Mouse (Mus musculus) ES-E14 (cell line): ENCODE results near the gene Cnpy1. TPM values are rescaled to one million over a fixed set of nuclear protein-coding genes. Genes with fewer than 3 reads are reported as not detected.

Experiments
- DNase-seq: peaks from one replicate; pipeline ENCODE4 v3.0.0-alpha.2; 2013; ENCODE audit warnings: low read depth, low spot score
- H3K27ac ChIP-seq: 2 replicates; pipeline ENCODE4 v1.5.1; 2012; ENCODE audit warnings: low read depth, mild to moderate bottlenecking, low read length, moderate library complexity, mixed read lengths; ENCODE audit not compliant: poor library complexity, insufficient read depth, severe bottlenecking
- H3K36me3 ChIP-seq: 2 replicates; pipeline ENCODE4 v1.6.1; 2012; ENCODE audit warnings: mild to moderate bottlenecking, low read length, moderate library complexity, mixed read lengths; ENCODE audit not compliant: control insufficient read depth, poor library complexity, insufficient read depth, severe bottlenecking
- H3K4me1 ChIP-seq, 2 experiments: fragments of 150-350 bp in 1 of 2; sonication (generic) in 1 of 2; 2 replicates each; pipeline ENCODE4 v1.6.1; 2012; ENCODE audit warnings: low read length in 2 of 2, mild to moderate bottlenecking in 1 of 2, mixed read lengths in 1 of 2; ENCODE audit not compliant: control insufficient read depth in 2 of 2, insufficient read depth in 2 of 2, poor library complexity in 1 of 2
- H3K4me3 ChIP-seq, 2 experiments: fragments of 150-350 bp in 1 of 2; sonication (generic) in 1 of 2; 2 replicates each; pipeline ENCODE4 v1.5.1; 2012; ENCODE audit warnings: low read length in 2 of 2, low read depth in 1 of 2, mild to moderate bottlenecking in 1 of 2, mixed read lengths in 1 of 2; ENCODE audit not compliant: insufficient read depth in 1 of 2, poor library complexity in 1 of 2, severe bottlenecking in 1 of 2
- H3K9ac ChIP-seq: 2 replicates; pipeline ENCODE4 v1.6.1; 2012; ENCODE audit warnings: low read depth, mild to moderate bottlenecking, low read length, mixed read lengths; ENCODE audit not compliant: poor library complexity, insufficient read depth, severe bottlenecking
- H3K9me3 ChIP-seq: fragments of 150-350 bp; sonication (generic); 2 replicates; pipeline ENCODE4 v1.6.1; 2012; ENCODE audit warnings: low read depth, mild to moderate bottlenecking, low read length; ENCODE audit not compliant: control insufficient read depth, insufficient read depth
- CHD2 ChIP-seq: IDR thresholded peaks from 2 replicates; pipeline ENCODE4 v1.6.1; 2014; ENCODE audit warnings: mild to moderate bottlenecking, low read depth, low read length, inconsistent platforms
- HCFC1 ChIP-seq: IDR thresholded peaks from 2 replicates; pipeline ENCODE4 v1.6.1; 2012; ENCODE audit warnings: low read length, inconsistent platforms, borderline replicate concordance; ENCODE audit not compliant: insufficient read depth
- MAFK ChIP-seq: IDR thresholded peaks from 2 replicates; pipeline ENCODE4 v1.6.1; 2014; ENCODE audit warnings: mild to moderate bottlenecking, low read depth, low read length, inconsistent platforms; ENCODE audit not compliant: insufficient read depth
- ZC3H11A ChIP-seq: IDR thresholded peaks from 2 replicates; pipeline ENCODE4 v1.6.1; 2012; ENCODE audit warnings: low read depth, mild to moderate bottlenecking, inconsistent platforms, low read length, borderline replicate concordance
- ZNF384 ChIP-seq: IDR thresholded peaks from 2 replicates; pipeline ENCODE4 v1.6.1; 2012; ENCODE audit warnings: low read depth, low read length, inconsistent platforms
- in situ Hi-C, 2 experiments: fragments of 600-800 bp; cut with MboI; formaldehyde crosslinking; loops; one replicate each; pipeline ENCODE4 v1.15.1; 2025; ENCODE audit warnings: low sequenced_read_pairs in 2 of 2, inconsistent platforms in 1 of 2; ENCODE audit not compliant: unreplicated experiment in 2 of 2
- total RNA-seq: library from RNA; depleted of rRNA; stranded (reverse); fragments of 300-350 nt; gene quantifications from 2 replicates; pipeline ENCODE4 v1.2.3, GENCODE M21; 2012

The Cnpy1 gene
- total RNA-seq, 1 experiment = 76.9 TPM

DNA sequence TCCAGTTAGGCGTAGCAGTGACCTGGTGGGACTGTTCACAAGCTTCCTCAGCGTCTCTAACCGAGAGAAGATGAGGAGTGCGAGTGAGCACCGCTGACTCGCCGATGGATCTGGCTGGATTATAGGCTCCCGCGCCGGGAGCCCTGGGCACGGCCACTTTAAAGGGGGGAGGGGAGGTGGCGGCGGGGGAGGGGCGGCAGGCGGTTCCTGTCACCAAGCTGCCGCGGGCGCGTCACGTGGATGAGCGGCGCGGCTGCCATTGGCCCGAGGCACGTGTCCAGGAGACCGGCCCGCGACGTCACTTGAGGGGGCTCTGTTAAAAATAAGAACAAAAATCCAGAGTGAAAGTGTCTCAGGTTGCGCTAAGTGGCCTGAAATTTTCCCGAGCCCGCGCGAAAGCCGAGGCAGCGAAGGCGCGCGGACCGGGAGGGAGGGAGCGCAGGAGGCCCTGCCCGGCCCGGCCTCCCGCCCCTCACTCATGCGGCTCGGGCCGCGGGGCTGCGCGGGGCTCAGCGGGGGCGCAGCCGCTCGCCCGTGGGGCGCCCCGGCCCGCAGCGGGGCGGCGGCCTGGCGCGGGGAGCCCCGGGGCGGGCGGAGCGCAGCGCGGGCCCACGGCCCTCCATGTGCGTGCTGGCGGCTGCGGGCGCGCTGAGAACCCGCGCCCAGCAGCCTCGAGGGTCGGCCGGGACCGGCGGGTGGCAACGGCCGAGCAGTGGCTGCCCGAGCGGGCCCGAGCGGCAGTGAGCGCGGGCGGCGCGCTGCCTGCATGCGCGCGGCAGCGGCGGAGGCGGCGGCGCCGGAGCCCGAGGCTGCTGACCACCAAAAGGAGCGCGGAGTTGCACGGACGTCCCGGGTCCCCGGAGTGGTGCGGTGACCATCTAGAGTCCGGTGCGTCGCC is 80.0 kb downstream of the Cnpy1 start, which contains the start of gene En2:
En2 (plus strand) TSS at position 337 of the 898 bp plus-strand sequence.
- in situ Hi-C loops = loop anchor here (5.0 to 10.0 kb wide), 4 partner anchors 297 to 1312 kb away; partner anchors contain the start of genes Mnx1 (in 2 of the 2) and Shh (in 1 of the 2)
- peak within 1 kb of the TSS; percentile 70 for H3K9ac ChIP-seq
- H3K4me3 ChIP-seq = peak within 1 kb of the TSS; percentile 66 to 74
- peaks cover 2 to 7% of the 10 kb centered on the region in 2 experiments; a peak in 1 of 4 replicates for H3K4me1 ChIP-seq
- no peaks in the 10 kb centered on the region for H3K9me3 ChIP-seq
- no peak within 1 kb of the TSS for H3K27ac ChIP-seq
- H3K36me3 ChIP-seq = no peaks in the 10 kb centered on the region
- TF ChIP-seq MAFK = no peak
- no peak for TF ChIP-seq ZC3H11A
- no peak for TF ChIP-seq HCFC1
- no peak for TF ChIP-seq ZNF384
- no peak for TF ChIP-seq CHD2
- peak; percentile 70 for DNase-seq

DNA sequence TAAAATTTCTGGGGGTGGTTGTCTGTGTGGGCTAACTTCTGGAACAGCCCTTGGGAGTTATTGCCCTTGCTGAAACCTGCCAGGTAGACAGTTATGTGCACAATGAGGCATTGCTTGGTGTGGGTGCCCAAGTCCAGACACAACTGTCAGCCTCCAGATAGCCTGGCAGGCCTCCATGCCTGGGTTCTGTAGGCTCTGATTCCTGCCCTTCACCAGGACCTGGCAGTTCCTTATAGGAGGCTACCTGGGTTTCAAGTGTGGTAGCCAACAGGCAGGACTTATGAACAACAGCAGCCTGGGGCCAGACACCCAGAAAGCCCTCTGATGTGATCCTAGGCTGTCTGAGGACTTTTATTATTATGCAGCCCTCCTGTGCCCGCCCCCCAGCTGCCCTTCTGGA is 81.7 kb downstream of the Cnpy1 start:
- H3K4me3 ChIP-seq = no peak overlapping the region
- TF ChIP-seq HCFC1 (no peak), ZNF384 (no peak), CHD2 (no peak), ZC3H11A (no peak), MAFK (no peak)
- no peak overlapping the region for H3K9ac ChIP-seq
- no peaks in the 10 kb centered on the region for H3K36me3 ChIP-seq
- peaks cover 2 to 3% of the 10 kb centered on the region in 2 experiments; a peak in 2 of 4 replicates for H3K4me1 ChIP-seq
- in situ Hi-C loops = loop anchor here in 1 of 2 experiments (10.0 kb wide), 2 partner anchors 301 to 1311 kb away; partner anchors contain the start of genes Mnx1 and Shh
- DNase-seq = no peak
- H3K9me3 ChIP-seq = no peaks in the 10 kb centered on the region
- no peak overlapping the region for H3K27ac ChIP-seq

DNA sequence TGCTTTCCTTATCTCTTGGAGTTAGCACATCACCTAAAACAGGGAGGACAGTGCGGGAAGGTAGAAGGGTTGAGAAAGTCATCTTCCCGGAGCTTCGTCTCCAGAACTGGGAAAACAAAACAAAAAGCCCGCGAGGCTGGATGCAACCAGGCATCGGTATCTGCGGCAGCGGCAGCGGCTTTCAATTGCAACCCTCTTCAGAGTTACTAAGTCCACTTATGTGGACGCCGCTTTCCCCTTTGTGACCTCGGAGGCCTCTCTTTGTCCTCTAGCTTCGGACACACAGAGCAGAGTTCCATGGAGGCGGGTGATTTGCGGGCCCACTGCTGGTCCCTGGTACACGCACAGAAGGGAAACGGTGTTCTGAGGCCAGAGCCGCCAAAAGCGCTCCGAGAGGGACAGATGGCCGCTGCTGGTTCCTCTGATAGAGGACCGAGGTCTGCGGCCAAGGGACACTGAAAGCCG is 83.6 kb downstream of the Cnpy1 start:
- H3K9me3 ChIP-seq = no peaks in the 10 kb centered on the region
- no peaks in the 10 kb centered on the region for H3K36me3 ChIP-seq
- DNase-seq = no peak
- H3K4me3 ChIP-seq = 0 out of 4 replicates have a peak overlapping the region, but pooled peaks of 1 of the 2 experiments have one; percentile 13
- no peaks in the 10 kb centered on the region; a peak in 2 of 4 replicates for H3K4me1 ChIP-seq
- H3K27ac ChIP-seq = no peak overlapping the region
- in situ Hi-C loops = loop anchor here in 1 of 2 experiments (10.0 kb wide), 2 partner anchors 303 to 1313 kb away; partner anchors contain the start of genes Mnx1 and Shh
- TF ChIP-seq CHD2 = no peak
- no peak for TF ChIP-seq MAFK
- no peak for TF ChIP-seq ZNF384
- TF ChIP-seq ZC3H11A = no peak
- no peak for TF ChIP-seq HCFC1
- no peak overlapping the region for H3K9ac ChIP-seq

GRCm38 (mm10) chr5:28161383-28161937 is 84.1 kb downstream of the Cnpy1 start:
- DNase-seq = no peak
- Histone ChIP-seq H3K9me3 (no peaks in the 10 kb centered on the region), H3K27ac (no peak overlapping the region), H3K9ac (no peak overlapping the region), H3K4me3 (no peak overlapping the region), H3K36me3 (no peaks in the 10 kb centered on the region), H3K4me1 (peaks cover 0 to 2% of the 10 kb centered on the region in 2 experiments; a peak in 2 of 4 replicates)
- in situ Hi-C loops = loop anchor here in 1 of 2 experiments (10.0 kb wide), 2 partner anchors 303 to 1313 kb away; partner anchors contain the start of genes Mnx1 and Shh
- no peak for TF ChIP-seq ZNF384
- TF ChIP-seq ZC3H11A = no peak
- TF ChIP-seq HCFC1 = no peak
- no peak for TF ChIP-seq MAFK
- no peak for TF ChIP-seq CHD2
